Mouse (Mus musculus) brain, embryonic 14.5 days (tissue): ENCODE data around the gene Srgap2.

ENCODE experiments used
- CTCF ChIP-seq: fragments of 200-500 bp; IDR thresholded peaks from 2 replicates; pipeline ENCODE4 v1.5.1; 2012; ENCODE audit warnings: inconsistent platforms, mild to moderate bottlenecking, moderate library complexity, borderline replicate concordance; ENCODE audit not compliant: insufficient read depth, insufficient read length; ENCODE audit errors: extremely low read depth
- POLR2A ChIP-seq: fragments of 200-500 bp; IDR thresholded peaks from 2 replicates; pipeline ENCODE4 v1.6.1; 2012; ENCODE audit warnings: mild to moderate bottlenecking, inconsistent platforms, borderline replicate concordance; ENCODE audit not compliant: poor library complexity, insufficient read depth, insufficient read length, severe bottlenecking; ENCODE audit errors: extremely low read depth

DNA sequence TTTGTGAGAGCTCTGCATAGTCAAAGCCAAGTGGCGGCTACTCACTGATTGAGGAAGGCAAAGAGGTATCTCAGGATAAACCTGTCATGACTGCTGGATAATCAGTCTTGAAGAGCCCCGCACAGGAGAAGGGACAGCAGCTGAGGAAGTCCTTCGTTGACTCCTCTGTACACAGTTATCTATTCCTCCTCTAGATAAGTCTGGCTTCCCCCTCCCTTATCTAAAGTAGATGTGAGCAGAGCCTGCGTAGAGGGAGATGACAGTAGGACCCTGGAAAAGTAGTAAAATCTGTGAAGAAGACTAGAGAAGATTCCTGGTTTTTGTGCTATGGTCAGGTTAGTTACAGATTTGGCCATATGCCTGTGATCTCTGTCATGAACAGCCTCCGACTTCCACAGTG lies 209.5 kb downstream of the Srgap2 start:
- TF ChIP-seq CTCF = no peak
- no peak for TF ChIP-seq POLR2A
